Mouse (Mus musculus): ENCODE data around the gene Mettl5.
"Not testable (repeated sequence)": the region's sequence is repeated elsewhere in the genome, so short reads cannot be mapped to it uniquely, and the experiment has no call there.

The Mettl5 gene

DNA sequence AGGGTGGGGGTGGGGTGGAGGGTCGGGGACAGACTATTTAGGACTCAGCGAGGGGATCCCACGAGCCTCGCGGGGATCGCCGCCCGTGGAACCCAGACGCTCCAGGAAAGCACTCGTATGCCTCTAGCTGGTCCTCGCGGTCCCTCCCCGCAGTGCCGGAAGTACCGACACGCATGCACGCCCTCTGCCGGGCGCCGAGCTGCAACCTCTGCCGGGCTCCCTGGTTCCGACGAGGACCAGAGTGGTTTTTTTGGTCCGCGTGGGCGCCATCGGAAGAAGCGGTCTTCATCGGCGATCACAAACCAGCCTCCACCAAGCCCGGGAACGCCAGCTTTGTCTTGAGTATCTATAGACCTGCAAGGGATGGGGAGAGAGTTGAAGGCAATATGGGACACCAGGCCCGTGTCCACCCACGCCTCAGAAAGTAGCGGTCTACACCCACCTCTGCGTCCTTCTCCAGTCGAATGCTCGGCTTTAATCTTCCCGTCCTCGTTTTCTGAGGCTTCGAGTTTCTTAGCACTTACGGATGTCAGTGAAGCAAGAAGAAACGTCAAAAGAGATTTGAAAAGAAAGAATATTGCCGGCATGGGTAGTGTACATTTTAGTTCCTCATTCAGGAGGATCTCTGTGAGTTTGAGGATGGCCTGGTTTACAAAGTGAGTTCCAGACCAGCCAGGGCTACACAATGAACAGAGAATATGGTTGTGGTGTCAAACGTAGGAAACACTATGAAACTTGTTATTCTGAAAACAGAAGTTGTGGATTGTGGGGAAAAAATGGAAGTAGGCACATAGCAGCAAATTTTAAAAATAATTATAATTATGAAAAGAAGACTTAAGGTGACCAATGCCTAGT is at the start of gene Mettl5:
Gene Mettl5 (minus strand): TSS at position 165 of the 855 bp plus-strand sequence.
- peak; percentile 79 to 85 for DNase-seq (ENCODE audit: low spot score in 2 of 2)

DNA sequence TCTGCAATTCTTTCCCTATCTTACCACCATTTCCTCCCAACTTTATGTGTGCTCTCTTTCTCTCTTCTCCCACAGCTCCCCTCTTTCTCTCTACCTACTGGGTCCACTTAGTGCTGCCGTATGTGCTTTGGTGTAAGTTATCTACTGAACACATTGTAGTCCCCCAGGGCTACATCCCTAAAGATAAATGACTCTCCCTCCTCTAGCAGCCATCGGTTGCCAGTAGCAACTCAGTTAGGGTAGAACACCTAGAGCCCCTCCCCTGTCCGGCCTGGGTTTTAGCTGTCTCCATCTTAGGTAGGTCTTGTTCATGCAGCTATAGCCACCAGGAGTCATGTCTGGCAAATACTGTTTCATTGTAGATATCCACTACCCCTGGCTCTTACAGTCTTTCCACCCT is 39.5 kb upstream of the Mettl5 start:
- DNase-seq (ENCODE audit: low spot score in 2 of 2): no peak

DNA sequence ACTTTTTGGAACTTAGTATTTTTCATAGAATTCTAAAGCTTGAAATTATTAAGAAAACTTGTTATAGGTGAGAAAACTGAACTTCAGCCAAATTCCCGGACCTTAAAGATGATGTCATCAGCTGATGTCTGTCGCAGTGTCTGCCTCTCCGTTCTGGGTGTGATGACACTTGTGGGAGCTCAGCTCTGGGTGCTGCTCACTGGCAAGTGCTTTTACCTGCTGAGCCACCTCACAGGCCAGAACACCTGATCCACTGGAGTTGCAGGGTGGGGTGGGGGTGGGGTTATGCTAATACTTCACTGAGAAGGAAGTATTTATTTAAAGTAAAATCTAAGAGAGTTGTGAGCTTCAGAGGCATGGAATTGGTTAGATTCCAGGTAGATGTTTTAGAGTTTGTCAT is 31.9 kb upstream of the Mettl5 start:
- DNase-seq (ENCODE audit: low spot score in 2 of 2): no peak

DNA sequence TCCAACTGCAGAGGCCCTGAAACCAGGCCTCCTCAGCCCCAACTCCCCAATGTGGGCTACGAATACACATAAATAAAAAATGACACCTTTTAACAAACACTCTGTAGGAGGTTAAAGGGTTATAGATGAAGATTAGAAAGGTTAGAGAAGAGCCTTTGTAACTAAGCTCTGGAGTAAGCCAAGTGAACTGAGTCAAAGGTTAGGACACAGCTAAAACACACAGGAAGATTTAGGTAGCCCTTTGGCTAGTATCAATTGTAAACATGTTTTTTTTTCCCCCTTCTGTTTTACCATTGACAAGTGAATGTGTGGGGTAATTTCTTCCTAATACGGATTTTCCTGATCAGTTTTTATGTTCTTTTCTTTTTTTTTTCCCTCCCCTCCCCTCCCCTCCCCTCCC is 27.4 kb upstream of the Mettl5 start:
- no peak for DNase-seq (ENCODE audit: low spot score in 2 of 2)

DNA sequence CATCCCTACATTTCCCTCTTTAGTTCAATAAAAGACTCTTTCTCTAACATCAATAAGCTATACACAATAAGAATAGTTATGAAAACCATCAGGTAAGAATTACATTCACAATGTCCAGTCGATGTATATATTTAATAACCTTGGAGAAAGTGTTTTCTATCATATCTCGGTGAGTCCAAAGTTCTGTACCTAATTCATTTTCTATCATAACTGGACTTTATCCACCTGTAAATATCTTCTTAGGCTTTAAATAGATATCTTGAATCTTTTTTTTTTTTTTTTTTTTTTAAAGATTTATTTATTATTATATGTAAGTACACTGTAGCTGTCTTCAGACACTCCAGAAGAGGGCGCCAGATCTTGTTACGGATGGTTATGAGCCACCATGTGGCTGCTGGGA is 22.0 kb upstream of the Mettl5 start:
- DNase-seq (ENCODE audit: low spot score in 2 of 2): not testable (repeated sequence)

DNA sequence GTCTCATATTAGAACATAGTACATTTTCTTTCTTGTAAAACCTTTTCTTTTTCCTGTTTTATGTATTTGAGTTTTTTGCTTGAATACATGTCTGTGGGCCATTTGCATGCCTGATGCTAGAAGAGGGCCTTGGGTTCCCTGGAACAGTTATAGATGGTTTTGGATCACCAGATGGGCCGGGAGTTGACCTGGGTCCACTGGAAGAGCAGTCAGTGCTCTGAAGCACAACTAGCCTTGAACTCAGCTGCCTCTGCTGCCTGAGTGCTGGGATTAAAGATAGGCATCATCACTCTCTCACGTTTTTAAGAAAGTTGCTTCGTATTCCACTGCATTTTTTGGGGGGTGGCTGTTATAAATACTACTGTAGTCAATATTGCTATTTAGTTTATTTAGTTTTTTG is 18.1 kb upstream of the Mettl5 start:
- no peak for DNase-seq (ENCODE audit: low spot score in 2 of 2)

DNA sequence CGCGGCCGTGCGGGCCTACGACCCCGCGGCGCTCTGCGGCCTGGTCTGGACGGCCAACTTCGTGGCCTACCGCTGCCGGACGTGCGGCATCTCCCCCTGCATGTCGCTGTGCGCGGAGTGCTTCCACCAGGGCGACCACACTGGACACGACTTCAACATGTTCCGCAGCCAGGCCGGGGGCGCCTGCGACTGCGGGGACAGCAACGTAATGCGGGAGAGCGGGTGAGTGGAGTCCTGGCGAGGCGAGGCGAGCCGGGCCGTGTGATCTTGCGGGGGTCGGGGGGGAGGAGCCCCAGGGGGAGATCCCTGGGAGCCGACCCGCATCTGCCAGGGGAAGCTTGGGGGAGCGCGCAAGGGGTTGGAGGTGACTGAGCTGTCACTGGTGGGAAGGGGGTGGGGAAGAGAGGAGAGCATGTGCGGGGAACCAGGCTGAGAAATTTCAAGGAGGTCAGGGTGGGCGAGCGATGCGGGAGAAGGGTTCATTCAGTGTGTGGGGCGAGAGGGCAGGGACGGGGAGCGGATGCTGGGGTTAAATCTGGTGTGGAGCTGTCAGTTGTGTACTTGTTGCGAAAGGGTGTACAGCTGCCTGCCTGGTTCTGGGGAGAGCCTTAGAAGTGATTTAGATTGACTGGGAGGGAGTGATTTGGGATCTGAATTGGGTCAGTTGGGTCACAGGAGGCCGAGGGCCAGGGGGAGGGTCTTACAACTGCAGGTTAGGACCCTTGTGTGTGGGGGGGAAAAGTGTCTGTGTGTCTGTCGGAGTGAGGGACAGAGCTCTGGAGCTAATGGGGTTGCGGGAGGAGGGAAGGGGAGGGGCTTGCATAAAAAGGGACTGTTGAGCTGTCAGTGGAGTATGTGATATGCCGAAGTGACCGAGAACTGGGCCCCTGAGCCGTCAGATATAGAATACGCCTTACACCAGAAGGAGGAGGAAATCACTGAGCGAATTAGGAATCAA is 12.5 kb upstream of the Mettl5 start:
- DNase-seq (ENCODE audit: low spot score in 2 of 2): peak; percentile 70 to 72

DNA sequence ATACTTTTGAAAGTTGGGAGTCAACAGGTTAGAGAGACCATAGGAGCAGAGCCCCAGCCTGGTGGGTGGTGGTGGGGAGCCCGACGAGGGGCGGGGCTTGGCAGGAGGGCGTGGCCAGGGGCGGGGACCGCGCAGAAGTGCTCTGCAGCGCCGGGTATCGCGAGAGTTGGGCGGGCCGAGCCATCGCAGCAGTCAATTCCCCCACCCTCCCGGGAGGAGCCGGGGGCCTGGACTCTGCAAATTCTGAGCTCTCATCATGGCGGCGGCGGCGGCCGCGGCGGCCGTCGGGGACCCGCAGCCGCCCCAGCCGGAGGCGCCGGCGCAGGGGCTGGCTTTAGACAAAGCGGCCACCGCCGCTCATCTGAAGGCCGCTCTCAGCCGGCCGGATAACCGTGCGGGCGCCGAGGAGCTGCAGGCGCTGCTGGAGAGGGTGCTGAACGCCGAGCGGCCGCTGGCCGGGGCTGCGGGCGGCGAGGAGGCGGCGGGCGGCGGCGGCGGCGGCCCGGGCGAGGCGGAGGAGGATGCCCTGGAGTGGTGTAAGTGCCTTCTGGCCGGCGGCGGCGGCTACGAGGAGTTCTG is 11.7 kb upstream of the Mettl5 start, which contains the start of gene Ubr3:
Gene Ubr3 (plus strand): TSS at position 208 of the 579 bp plus-strand sequence.
- DNase-seq (ENCODE audit: low spot score in 2 of 2): peak; percentile 95 to 96

DNA sequence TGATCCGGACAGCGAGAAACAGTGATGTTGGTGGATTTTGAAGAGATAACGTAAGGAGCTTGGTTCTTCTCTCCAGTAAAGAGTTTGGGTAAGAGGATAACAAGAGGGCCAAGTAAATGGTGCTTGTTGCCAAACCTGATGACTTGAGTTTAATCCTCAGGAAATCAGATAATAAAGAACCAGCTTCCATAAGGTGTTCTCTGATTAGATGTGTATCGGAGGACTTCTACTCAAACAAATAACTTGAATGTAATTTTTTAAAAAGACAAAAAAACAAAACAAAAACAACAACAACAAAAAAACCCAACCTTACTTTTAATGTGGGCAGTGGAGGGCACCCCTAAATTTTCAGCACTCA is 10.8 kb upstream of the Mettl5 start:
- no peak for DNase-seq (ENCODE audit: low spot score in 2 of 2)

DNA sequence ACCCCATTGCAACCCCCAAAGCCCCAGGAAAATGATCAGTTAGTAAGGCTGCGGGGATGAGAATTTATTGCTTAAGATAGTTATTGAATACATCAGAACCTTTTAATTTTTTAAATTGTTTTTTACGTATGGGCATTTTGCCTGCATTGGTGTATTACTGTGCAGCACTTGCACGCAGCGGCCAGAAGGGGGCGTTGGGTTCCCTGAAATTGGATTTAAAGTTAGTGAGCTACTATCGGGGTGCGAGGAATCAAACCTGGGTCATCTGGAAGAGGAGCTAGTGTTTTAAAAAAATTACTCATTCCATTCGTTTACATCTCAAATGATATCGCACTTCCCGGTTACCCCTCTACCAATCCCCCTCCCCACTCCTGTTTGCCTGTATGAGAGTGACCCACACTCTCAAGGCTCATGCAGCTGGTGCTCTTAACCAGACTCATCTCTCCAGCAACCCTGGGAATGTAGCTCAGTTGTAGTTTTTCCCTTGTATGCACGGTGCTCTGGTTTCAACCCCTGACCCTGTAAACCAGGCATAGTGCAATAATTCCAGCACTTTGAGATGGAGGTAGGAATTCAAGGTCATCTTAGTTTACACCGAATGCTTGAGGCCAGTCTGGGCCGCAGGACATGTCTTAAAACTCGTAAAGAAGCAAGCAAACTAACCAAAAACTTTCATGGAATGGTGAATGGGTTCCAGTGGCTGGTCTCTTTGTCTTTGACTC is 10.2 kb upstream of the Mettl5 start:
- no peak for DNase-seq (ENCODE audit: low spot score in 2 of 2)

DNA sequence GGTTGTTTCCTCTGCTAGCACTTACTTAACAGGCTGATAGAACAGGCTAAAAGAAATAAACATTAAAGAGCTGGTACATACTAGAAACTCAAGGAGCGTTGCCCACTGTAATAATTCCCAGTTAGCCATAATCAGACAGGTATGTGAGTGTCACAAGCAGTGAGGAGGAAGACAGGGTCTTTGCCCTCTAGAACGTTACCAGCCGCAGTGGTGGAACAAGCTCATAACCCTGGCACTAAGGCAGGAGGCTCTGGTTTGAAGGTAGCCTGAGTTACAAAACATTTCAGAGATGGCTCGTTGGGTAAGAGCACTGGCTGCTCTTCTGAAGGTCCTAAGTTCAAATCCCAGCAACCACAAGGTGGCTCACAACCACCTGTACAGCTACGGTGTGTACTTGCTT is 8.5 kb upstream of the Mettl5 start:
- no peak for DNase-seq (ENCODE audit: low spot score in 2 of 2)

DNA sequence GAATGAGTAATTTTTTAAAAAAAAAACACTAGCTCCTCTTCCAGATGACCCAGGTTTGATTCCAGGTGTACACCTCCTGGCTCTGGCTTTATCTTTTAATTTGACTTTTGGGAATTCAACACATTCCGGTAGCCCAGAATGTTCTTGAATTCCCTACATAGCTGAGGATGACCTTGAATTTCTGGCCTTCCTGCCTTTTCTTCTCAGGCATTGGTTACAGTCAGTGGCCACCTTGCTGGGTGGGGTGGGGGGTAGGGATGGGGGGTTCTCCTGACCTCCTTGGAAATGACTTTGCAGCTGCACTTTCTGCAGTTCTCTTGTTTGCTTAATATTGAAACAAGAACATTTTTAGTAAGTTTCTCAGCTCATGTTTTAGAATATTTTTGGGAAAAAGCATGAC is 7.7 kb upstream of the Mettl5 start:
- no peak for DNase-seq (ENCODE audit: low spot score in 2 of 2)

DNA sequence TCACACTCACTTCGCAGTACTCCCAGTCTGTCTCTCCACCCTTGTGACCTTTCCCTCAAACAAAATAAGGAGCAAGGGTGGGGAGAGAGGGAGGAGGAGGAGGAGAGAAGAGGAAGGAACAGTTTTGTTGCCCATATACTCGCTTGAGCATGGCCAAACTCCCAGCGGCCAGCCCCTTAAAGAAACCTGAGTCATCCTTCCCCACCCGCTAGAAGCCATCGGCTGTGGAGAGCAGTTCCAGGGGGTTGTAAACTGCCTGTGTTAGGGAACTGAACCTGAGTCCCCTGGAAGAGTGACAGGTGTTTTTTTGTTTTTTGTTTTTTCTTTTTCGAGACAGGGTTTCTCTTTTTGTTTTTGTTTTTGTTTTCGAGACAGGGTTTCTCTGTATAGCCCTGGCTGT is 5.4 kb upstream of the Mettl5 start:
- DNase-seq (ENCODE audit: low spot score in 2 of 2): no peak

DNA sequence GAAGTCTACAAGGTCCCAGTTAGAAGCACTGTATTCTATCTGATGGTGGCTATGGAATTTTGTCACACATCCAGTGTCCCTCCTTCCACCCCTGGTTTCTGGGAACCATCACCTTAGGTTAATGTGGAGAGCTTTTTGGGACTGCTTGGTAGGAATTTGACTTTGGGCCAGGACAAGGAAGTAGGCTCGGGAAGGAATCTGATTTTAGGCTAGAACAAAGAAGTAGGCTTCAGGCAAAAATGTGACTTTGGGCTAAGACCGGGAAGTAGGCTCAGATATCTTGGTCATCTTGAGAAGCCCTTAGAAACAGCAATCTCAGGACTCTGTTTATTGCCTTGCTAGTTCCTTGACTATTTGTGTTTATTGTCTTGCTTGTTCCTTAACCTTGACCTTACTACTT is 3.5 kb upstream of the Mettl5 start:
- no peak for DNase-seq (ENCODE audit: low spot score in 2 of 2)

DNA sequence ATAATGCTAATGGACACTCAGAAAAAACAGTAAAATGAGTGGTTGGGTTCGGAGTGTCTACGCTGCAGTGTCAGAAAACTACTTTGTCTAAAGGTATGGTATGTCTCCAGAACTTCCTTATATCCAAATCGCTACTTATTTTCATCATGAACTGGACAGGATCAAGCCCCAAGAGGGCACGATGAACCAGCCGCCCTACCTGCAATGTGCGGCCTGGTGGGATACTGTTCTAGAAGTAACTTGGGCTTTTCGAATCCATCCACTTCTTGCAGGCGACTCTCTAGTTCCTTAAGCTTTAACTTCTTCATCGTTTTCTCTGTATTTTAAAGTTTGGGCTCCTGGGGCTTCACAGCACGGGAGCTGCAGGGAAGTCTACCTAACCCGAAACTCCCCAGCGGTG is 365 bp downstream of the Mettl5 start:
- DNase-seq (ENCODE audit: low spot score in 2 of 2): no peak

DNA sequence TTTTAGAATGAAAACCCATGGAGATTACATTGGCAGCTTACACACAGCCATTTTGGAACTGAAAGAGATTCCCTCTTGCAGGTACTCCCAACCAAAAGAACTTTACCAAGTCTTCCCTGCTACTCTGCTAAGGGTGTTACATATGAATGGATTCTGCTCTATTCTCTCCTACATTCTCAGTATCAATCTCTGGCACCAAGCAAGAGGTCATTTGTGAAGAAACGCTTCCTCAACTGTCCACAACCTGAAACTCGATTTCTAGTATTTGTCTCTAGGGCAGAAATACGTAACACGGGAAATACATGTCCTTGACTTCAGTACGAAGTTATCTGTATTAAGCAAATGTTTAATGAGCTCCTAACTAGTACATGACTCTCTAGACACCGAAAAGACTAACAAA is 834 bp downstream of the Mettl5 start:
- DNase-seq (ENCODE audit: low spot score in 2 of 2): no peak

DNA sequence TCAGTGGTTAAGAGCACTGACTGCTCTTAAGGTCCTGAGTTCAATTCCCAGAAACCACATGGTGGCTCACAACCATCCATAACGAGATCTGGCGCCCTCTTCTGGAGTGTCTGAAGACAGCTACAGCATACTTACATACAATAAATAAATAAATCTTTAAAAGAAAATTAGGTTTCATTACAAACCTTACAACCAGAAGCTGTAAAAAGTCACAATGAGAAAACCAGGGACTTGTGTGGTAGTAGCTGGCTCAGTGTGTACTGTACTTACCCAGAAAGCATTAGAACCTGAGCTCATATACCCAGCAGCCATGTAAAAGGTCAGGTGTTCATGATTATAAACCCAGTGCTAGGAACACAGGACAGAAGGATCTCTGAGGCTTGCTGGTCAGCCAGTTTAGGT is 1.4 kb downstream of the Mettl5 start:
- no peak for DNase-seq (ENCODE audit: low spot score in 2 of 2)

DNA sequence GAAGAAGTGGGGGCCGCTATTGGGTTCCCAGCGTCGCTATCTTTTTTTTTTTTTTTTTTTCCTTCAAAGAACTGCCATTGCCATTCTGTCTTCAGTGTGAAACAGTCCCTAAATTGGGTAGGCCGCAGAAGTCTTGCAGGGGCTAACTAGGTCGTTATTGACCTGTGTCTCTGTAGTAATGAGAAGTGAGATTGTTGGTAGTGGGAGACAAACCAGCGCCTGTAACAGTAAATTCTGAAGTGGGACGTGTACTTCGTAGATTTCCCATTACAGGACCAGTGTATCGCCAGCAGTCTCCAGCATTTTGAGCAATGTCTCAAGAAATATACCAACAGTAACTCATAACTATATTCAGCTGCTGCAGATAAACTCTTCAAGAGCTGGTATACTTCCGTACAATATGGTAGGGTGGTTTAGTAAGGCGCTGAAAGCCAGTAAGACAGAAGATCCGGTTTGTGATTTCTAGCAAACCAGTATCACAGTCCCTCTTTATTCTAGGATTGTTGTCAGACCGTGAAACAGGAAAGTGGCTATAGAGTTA is 23.2 kb downstream of the Mettl5 start:
- DNase-seq (ENCODE audit: low spot score in 2 of 2): no peak

DNA sequence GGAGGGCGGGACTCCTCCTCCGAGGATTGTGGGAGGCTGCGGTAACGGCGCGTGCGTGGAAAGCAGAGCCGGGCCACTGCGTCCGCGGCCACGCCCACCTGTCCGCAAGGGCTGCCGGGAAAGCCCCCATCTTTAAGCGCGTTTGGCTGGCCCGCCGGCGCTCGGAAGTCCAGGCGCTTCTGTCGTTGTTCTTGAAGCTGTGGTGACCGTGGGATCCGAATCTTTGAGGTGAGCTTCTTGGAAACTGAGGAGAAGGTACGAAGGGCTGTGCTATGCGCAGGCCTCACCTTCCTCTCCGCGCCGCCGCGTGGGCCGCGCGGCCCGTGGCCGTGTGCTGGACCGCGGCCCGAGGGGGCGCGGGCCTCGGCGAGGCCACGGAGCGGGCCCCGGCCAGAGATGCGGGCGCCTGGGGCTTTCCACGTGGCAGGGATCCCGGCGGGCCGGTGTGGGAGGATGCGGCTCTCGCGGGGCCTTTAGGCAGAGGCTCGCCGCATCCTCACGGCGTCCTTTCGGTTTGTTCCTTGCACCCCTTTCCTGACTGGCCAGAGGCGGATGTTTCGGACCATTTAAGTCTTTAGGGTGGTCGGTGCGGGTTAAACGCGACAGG is 23.8 kb downstream of the Mettl5 start, which contains the start of gene Ssb:
Gene Ssb (plus strand): TSS at position 78 of the 607 bp plus-strand sequence.
- peak; percentile 92 for DNase-seq (ENCODE audit: low spot score in 2 of 2)

DNA sequence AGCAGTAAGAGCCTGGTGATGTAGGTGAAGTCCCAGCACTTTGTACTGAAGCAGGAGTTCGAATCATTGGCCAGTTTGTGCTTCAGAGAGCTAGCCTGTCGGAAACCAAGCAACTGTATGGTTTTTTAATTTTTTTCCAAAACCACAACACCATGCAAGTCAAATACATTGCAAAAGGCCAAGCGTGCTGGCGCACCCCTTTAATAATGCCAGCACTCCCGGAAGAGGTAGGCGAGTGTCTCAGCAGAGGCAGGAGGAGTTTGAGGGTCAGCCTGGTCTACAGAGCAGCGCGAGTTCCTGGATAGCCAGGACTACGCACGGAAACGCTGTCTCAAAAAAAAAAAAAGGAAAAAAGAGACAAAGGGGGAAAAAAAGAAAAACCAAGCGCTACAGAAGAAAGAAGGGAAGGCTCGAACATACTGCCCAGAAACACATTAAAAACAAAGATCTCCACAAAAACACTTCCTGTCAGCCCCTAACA is 24.4 kb downstream of the Mettl5 start:
- peak; percentile 14 to 19 for DNase-seq (ENCODE audit: low spot score in 2 of 2)

DNA sequence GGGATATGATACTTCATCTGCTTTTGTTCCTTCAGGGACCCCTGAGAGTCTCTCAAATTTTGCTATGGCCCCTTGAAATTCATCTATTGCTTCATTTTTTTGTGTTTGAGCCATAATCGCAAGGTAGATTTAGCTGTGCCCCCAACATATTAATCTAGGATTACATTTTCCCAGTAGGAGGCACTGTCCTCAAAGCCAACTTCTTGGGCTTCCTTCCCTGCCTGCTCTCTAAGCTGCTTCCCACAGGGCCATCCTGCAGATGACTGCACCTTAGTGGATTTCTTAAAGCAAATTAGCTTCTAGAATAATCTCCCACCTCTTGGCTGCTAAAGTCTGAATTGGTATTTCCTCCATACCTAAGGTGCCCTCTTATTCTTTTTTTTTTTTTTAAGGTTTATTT is 27.5 kb downstream of the Mettl5 start:
- no peak for DNase-seq (ENCODE audit: low spot score in 2 of 2)

Measured in heart, adult 9 months (tissue).